Mouse (Mus musculus) layer of hippocampus, adult 9-10 months (tissue): Measurements from ENCODE around the gene Pck1.

Source experiments
- DNase-seq: peaks from one replicate; pipeline ENCODE4 v3.0.0; 2022; ENCODE audit warnings: low spot score

Gene Pck1

DNA sequence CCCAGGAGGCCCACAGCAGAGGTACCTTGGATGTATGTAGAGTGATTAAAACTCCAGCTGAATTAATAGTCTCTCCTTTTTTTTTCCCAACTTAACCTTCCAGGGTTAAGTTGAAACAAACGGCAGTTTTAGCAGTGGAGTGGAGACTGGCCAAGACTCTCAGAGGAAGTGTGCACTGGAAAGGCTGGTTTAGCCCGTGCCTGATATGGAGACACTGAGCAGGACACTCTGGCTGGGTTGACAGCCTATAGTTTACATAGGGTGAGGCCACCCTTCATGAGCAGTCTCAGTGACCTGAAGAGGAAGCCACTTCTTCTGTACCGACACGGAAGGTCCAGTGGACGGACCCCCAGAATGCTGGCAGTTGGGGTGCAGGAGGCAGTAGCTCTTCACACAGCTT is 1.5 kb upstream of the Pck1 start:
- DNase-seq: no peak

DNA sequence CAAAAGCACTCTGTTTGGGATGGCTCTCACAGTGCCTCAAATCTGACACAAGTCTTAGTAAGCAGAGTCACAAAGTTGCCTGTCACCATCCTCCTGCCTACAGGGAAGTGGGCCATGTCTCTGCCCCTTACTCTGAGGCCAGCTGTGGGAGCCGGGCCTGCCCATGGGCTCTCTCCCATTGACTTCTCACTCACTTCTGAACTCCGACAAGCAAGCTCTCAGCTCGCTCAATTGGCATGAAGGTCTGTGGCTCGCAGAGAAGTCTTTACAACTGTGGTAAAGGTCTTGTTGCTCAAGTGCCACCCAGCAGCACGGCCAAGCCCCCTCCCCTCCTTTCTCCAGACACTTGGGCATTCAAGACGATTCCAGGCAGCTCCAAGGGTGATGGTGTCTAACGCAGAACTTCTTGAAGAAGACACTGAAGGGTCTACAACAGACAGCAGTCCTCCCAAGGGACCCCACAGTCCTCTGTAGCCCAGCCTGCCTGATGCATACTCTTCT is 1.0 kb upstream of the Pck1 start:
- no peak for DNase-seq

DNA sequence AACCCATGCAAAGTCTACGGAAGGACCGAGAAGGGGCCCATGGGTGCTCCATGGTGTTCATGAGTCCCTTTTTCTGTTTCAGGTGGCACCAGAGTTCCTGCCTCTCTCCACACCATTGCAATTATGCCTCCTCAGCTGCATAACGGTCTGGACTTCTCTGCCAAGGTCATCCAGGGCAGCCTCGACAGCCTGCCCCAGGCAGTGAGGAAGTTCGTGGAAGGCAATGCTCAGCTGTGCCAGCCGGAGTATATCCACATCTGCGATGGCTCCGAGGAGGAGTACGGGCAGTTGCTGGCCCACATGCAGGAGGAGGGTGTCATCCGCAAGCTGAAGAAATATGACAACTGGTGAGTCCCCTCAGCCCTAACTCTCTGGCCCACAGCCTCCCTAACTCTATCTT is 418 bp downstream of the Pck1 start:
- DNase-seq: no peak

DNA sequence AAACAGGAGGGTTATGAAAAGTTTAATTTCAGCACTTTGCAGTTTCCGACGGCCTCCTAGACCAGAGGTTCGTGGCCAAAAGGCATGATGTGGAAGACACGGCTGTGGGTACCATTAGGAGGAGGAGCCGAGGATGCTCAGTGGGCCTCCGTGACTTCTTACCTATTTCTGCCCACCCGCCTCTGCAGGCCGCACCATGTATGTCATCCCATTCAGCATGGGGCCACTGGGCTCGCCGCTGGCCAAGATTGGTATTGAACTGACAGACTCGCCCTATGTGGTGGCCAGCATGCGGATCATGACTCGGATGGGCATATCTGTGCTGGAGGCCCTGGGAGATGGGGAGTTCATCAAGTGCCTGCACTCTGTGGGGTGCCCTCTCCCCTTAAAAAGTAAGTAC is 1.7 kb downstream of the Pck1 start:
- DNase-seq: no peak

DNA sequence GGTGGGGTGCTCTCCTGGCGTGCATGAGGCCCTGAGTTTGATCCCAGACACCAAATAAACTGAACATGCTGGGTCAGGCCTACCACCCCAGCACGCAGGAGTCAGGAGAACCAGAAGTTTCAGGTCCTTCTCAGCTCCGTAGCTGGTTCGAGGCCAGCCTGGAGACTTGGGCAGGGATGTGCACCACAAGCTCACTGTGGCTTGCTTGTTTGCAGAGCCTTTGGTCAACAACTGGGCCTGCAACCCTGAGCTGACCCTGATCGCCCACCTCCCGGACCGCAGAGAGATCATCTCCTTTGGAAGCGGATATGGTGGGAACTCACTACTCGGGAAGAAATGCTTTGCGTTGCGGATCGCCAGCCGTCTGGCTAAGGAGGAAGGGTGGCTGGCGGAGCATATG is 2.1 kb downstream of the Pck1 start:
- no peak for DNase-seq

DNA sequence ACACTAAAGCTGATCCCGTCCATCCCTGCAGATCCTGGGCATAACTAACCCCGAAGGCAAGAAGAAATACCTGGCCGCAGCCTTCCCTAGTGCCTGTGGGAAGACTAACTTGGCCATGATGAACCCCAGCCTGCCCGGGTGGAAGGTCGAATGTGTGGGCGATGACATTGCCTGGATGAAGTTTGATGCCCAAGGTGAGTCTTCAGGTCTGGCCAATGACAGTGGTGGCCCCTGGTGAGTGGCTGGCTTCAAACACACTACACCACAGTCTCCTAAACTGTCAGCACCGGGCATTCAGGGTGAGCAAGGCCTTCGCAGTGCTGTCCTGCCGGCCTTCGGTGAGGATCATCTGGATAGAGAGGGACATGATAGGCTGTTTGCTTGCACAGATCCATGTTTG is 3.1 kb downstream of the Pck1 start:
- no peak for DNase-seq

DNA sequence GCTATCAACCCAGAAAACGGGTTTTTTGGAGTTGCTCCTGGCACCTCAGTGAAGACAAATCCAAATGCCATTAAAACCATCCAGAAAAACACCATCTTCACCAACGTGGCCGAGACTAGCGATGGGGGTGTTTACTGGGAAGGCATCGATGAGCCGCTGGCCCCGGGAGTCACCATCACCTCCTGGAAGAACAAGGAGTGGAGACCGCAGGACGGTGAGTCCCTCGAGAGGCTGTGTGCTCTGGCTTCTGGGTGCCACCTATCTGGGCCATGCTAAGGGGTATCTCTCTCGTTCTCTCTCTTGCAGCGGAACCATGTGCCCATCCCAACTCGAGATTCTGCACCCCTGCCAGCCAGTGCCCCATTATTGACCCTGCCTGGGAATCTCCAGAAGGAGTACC is 4.1 kb downstream of the Pck1 start:
- no peak for DNase-seq

DNA sequence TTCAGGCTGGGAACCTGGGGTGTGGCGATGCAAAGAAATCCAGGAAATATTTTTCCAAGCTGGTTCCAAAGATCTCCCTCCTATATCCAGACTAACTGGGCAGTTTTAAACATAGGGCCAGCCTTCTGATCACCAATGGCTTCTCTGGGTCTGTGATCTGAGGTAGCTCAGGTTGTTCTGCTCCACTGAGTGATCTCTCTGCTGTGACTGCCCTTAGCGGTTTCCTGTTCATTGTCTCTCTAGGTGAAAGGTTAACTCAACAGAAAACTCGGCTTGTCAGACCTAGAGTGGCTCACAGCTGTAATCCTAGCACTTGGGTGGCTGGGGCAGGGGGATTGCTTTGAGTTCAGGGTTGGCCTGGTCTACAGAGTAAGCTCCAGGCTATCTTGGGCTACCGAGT is 4.5 kb downstream of the Pck1 start:
- DNase-seq: no peak

DNA sequence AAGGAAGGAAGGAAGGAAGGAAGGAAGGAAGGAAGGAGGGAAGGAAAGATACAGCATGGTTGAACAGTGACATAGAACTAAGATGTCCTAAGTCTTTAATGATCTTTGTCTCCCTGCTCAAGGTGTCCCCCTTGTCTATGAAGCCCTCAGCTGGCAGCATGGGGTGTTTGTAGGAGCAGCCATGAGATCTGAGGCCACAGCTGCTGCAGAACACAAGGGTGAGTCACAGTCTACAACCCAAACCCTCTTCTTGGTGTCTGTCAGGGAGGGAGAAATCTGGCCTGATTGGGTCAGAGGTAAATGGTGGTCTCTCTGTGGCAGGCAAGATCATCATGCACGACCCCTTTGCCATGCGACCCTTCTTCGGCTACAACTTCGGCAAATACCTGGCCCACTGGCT is 5.0 kb downstream of the Pck1 start:
- no peak for DNase-seq

DNA sequence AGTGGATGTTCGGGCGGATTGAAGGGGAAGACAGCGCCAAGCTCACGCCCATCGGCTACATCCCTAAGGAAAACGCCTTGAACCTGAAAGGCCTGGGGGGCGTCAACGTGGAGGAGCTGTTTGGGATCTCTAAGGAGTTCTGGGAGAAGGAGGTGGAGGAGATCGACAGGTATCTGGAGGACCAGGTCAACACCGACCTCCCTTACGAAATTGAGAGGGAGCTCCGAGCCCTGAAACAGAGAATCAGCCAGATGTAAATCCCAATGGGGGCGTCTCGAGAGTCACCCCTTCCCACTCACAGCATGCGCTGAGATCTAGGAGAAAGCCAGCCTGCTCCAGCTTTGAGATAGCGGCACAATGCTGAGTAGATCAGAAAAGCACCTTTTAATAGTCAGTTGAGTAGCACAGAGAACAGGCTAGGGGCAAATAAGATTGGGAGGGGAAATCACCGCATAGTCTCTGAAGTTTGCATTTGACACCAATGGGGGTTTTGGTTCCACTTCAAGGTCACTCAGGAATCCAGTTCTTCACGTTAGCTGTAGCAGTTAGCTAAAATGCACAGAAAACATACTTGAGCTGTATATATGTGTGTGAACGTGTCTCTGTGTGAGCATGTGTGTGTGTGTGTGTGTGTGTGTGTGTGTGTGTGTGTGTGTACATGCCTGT is 5.7 kb downstream of the Pck1 start:
- DNase-seq: no peak

DNA sequence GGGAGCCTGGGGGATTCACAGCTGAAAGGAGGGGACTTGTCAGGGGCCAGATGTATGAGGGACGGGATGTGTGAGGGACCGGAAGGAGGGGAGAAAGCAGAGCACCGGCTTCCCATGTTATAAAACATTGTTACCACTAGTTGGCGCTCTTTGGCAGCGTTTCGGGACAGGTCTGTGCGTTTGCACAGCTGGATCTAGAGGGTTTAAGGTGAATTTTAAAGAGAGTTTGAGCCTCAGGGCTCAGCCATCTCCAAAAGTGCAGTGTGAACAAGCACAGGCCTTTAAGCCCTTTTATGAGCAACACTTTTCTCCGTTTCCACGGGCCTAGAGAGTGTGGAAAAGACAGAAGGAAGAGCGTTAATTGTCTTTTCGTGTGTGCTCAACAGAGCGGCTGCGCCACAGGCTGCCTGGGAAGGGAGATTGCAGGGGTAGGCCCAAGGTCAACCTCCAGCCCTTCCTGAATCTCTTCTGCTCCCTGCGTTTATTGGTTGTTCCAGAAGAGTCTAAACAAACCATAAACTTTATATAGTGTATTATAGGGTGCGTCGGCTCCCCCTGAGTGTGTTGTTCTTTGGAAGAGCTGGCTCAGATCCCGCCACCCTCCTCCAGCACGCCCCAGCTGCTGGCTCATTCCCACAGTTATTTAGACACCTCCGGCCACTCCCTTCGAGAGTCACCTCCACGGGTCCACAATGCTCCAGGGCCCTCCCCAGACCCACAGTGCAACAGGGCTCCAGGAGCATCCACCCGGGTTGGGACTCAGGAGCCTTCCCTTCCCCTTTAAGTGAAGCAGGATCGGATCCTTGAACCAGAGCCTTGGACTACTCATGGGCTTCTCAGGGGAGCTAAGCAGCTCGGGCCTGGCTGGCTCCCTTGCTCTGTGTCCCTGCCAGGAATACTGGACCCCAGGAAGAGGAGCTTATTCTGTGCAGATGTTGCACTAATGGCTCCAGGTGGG is 6.8 kb downstream of the Pck1 start:
- DNase-seq: no peak

DNA sequence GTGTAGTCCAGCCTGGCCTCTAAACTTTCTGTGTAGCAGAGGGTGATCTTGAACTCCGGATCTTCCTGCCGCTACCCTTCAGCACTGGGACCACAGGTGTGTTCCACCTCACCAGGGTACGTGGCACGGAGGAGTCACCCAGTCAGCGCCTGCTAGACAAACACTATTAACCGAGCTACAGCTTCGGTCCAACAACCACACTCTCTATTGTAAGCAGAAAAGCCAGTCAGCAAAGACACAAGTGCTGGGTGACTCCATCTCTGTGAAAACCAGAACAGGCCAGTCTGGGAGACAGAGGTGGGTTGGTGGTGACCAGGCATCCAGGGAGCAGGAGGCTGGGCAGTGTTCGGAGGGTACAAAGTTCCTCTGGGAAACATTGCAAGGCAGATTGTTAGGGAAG is 10.5 kb downstream of the Pck1 start:
- no peak for DNase-seq

DNA sequence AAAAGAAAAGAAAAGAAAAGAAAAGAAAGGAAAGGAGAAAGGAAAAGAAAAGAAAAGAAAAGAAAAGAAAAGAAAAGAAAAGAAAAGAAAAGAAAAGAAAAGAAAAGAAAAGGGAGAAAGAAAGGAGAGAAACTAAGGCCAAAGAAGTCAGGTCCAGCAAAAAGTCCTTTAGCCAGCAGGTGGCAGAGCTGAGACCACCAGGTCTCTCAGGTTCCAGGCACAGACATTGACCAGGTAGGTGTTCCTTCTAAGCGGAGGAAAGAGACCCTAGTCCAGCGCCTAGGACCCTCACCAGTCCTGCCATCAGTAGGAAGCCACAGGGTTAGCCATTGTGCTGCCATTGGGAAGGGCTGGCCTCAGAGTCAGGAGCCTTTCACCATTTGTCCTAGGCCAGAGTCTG is 11.5 kb downstream of the Pck1 start:
- no peak for DNase-seq

DNA sequence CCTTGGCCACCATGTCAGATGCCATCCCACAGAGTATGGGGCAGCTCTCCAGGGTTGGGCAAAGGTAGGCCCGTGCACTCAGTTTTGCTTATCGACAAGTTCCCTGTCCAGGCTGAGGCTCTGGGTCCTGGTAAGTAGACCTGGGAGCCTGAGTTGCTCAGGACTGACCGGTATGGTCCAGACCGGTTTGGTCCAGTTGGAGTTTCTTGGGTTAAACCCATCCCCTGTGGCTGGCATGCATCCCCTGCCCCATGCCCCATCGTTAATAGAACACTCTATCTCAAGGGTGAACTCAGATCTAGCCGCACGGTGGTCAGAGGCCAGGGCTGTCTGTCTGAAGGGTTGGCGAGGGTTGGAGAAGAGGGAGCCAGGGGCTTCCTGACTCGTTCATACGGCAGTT is 12.1 kb downstream of the Pck1 start:
- DNase-seq: no peak

DNA sequence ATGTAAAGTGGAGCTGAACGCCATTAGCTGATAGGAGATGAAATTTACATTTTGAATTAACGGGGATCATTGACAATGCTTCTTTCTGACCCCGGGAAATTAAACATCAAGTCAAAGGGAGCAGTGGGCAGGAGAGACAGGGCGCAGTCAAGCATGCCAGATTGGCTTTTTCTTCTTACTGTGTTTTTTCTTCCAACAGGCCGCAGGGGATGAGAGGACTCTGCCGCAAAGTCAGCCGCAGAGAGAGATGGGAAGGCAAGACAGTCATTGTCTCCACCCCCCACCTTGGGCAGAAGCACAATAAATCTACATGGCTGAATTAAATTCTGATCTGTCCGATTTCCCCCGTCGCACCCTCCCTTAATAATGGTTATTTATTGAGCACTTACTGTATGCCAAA is 12.5 kb downstream of the Pck1 start:
- no peak for DNase-seq

DNA sequence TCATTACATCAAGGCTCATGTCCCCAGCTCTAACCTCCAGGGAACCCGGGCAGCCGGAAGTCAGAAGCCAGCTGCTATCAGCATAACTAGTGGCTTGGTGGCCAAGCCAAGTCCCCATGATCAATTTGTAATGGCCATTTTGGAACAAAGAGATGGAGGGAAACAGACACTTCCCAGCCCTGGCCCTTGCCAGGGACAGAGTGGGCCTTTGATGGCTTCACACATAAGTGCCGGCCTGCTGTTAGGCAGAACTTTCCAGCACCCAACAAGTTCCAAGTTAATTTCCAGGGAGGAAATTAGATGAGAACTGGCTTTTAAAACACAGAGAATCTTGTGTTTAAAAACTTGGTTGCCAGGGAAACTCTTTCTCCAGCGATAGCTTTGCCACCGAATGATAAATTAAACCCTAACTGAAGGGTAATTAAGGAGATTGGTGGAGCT is 15.6 kb downstream of the Pck1 start:
- no peak for DNase-seq

DNA sequence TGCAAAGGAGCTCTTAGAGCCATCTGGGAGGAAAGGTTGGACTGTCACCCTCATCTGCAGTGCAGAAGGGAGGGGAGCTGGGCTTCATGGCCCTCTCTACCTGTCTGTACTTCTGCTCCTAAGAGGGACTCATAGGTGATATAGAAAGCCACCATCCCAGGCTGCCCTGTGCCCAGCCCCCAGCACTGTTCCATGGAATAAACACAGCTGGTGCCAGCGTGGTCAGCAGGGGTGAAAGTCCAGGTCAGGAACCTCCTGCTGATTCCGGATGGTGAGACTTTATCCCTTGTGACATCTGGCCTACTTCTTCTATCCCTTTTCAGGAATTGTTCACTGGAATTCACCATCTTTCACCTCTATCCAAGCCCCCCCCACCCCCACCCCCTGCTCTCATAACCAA is 17.2 kb downstream of the Pck1 start:
- no peak for DNase-seq

DNA sequence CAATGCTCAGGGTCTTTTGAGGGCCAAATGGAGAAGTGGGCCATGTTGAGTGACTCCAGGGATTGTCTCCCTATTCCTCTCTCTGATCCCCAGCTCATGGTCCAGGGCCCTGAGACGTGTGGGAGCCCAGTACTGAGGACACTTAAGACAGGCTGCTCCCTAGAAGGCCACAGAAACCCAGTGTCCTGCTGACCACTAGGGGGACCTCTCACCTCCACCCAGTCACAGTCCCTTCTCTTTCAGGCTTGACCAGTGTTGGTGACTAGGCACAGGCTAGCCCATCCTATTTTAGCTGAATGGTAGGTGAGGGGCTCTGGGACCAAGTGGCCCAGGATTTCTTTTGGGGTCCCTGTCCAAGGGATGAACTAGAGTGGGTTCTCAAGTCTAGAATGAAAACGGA is 17.9 kb downstream of the Pck1 start:
- DNase-seq: no peak

DNA sequence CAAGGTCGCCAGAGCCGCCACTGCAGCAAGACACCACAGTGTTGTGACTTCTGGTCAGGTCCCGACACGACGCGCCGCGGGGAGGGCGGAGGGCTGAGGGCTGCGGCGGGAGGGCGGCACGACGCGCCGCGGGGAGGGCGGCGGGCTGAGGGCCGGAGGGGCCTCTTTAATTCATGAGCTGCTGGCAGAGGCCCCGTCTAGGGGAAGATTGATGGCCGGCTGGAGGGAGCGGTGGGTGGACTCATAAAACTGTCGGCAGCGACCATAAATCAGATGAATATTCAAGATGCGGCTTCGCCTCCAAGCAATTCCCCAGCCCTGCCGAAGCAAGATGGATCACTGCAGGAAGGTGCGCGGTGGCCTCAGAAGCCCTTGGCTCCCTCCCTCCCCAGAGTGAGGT is 18.6 kb downstream of the Pck1 start:
- DNase-seq: no peak

DNA sequence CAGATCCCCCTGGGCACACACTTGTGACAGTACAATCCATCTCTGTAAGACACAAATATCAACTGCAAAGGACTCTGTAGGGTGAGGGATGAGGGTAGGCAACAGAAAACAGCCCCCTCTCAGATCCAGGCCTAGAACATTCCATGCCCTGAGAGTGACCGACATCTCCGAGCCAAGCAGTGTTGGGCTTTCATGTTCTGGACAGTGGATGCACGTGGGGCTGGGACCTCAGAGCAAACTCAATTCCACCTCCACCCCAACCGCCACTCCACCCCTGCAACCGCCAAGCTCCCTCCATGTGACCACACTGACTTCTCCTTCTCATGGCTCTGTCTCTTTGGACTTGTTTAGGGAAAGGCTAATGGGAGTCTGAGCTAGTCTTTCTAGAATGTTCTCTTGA is 19.1 kb downstream of the Pck1 start:
- DNase-seq: no peak

DNA sequence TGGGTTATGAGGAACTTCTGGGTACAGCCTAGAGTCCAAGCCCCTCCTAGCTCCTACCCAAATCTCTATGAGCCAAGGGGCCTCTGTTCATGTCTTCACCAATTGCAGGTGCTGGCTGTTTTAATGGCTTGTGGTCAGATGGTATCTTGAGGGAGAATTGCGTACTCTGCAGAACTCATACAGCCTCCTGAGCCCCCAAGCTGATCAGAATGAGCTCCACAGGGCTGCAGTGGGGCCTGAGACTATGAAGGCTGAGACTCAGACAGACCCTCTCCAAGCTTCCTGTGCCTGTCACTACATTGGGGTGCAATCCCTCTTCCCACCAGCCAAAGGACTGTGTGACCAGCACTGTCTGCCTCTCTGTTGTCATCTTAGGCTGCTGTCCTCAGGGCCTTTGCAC is 19.5 kb downstream of the Pck1 start:
- DNase-seq: no peak

DNA sequence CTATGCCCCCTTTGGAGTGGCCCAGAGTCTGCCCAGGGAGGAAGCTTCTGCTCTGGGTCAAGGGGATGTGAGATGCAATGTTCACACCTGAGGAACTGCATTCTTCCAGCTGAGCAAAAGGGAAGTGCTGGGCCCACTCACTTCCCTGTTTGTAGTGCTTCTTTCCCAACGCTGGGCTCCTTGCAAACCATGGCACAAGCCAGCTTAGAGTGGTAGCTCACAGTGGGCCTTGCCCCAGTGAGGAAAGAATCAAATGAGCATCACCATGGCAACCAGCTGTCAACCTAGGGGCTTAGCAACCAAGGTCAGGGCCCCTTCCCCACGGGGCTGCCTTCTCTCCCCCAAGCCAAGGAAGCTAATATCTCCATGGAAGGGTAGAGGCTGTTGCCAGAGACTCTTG is 20.2 kb downstream of the Pck1 start:
- DNase-seq: no peak
